Mouse (Mus musculus) C2C12 (cell line): ENCODE data around the gene Glp1r. TPM values are rescaled to one million over a fixed set of nuclear protein-coding genes. Genes with fewer than 3 reads are reported as not detected.

ENCODE experiments used
- H3K27me3 ChIP-seq: one replicate; pipeline ENCODE4 v1.6.1; 2011; ENCODE audit not compliant: control insufficient read depth, insufficient read depth, insufficient read length
- H3K36me3 ChIP-seq: one replicate; pipeline ENCODE4 v1.6.1; 2011; ENCODE audit not compliant: control insufficient read depth, insufficient read depth
- H3K4me3 ChIP-seq: one replicate; pipeline ENCODE4 v1.5.1; 2011; ENCODE audit warnings: mild to moderate bottlenecking, control low read depth; ENCODE audit not compliant: poor library complexity, insufficient read depth, severe bottlenecking
- H3K79me2 ChIP-seq: one replicate; pipeline ENCODE4 v1.6.1; 2011; ENCODE audit not compliant: control insufficient read depth, insufficient read depth
- H3K79me3 ChIP-seq: one replicate; pipeline ENCODE4 v1.6.1; 2011; ENCODE audit warnings: low read depth, control low read depth
- H3ac ChIP-seq: one replicate; pipeline ENCODE3; 2011; ENCODE audit warnings: low read depth; ENCODE audit not compliant: control insufficient read depth, insufficient read length
- CEBPB ChIP-seq: IDR thresholded peaks from one replicate; pipeline ENCODE4 v1.6.1; 2011; ENCODE audit warnings: low read depth, mild to moderate bottlenecking, control low read depth, moderate library complexity
- CTCF ChIP-seq: IDR thresholded peaks from one replicate; pipeline ENCODE4 v1.5.1; 2011; ENCODE audit not compliant: control insufficient read depth, insufficient read depth, insufficient read length
- FOSL1 ChIP-seq: IDR thresholded peaks from one replicate; pipeline ENCODE4 v1.8.0; 2011; ENCODE audit warnings: mild to moderate bottlenecking, low read length; ENCODE audit not compliant: poor library complexity, insufficient read depth, severe bottlenecking
- MAX ChIP-seq: IDR thresholded peaks from one replicate; pipeline ENCODE4 v1.6.1; 2011; ENCODE audit warnings: mild to moderate bottlenecking, control low read depth
- MYOD1 ChIP-seq: IDR thresholded peaks from one replicate; pipeline ENCODE4 v1.6.1; 2011; ENCODE audit warnings: low read depth; ENCODE audit not compliant: control insufficient read depth, insufficient read length
- MYOG ChIP-seq: IDR thresholded peaks from one replicate; pipeline ENCODE4 v1.6.1; 2011; ENCODE audit not compliant: control insufficient read depth, insufficient read length; ENCODE audit errors: extremely low read depth
- USF1 ChIP-seq: IDR thresholded peaks from one replicate; pipeline ENCODE4 v1.6.1; 2011; ENCODE audit warnings: low read depth, mild to moderate bottlenecking, control low read depth, moderate library complexity
- polyA plus RNA-seq: library from polyadenylated mRNA; unstranded; fragments of >200 nt; fragmentation: generic; extraction: Trizol; gene quantifications from one replicate; pipeline ENCODE4 v1.2.1, GENCODE M21; 2012; ENCODE audit warnings: missing spikeins

Glp1r gene
- polyA plus RNA-seq, 1 experiment: 0.80 TPM

DNA sequence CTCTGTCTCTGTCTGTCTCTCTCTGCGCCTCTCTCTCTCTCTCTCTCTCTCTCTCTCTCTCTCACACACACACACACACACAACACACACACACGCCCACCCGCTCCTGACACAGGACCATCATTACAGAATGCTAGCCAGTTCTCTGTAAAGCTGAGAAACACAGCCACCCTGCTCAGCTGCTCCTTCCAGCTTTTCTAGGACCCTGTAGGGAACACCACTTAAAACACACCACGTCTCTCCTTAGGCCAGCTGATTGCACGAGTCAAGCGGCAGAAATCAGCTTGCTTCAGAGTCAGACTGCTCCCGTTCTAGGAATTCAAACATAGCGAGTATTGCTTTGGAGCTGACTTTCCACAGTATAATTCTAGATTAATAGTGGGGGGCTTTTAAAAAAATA lies 35.3 kb upstream of the Glp1r start:
- no peak for TF ChIP-seq CEBPB
- TF ChIP-seq FOSL1: no peak
- no peak for TF ChIP-seq USF1
- no peak for TF ChIP-seq MAX
- TF ChIP-seq MYOG: no peak
- TF ChIP-seq CTCF: no peak
- TF ChIP-seq MYOD1: no peak
- no peaks in the 10 kb centered on the region for H3K36me3 ChIP-seq
- H3K79me3 ChIP-seq: no peaks in the 10 kb centered on the region
- no peak overlapping the region for H3ac ChIP-seq
- no peaks in the 10 kb centered on the region for H3K79me2 ChIP-seq
- H3K27me3 ChIP-seq: no peaks in the 10 kb centered on the region
- no peak overlapping the region for H3K4me3 ChIP-seq

DNA sequence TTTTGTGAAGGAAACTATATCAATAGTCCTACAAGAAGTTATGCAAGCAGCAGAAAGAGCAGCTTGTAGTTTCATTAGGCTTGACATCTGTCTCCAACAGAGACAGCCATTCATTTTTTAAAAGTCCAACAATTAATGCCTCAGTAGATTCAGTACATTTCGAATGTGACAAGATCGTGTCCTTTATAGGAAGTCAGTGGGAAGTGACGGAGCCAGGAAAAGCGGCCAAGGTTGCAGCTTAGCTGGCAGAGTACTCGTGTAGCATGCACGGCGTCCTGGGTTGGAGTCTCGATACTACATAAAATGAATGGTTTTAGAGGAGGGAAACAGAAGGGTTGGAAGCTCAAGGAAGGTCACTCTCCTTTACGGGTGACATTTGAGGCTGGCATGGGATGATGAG lies 34.7 kb upstream of the Glp1r start:
- H3K79me3 ChIP-seq: no peaks in the 10 kb centered on the region
- no peaks in the 10 kb centered on the region for H3K79me2 ChIP-seq
- H3K36me3 ChIP-seq: no peaks in the 10 kb centered on the region
- TF ChIP-seq MAX (no peak), MYOD1 (no peak), MYOG (no peak), FOSL1 (no peak), CTCF (no peak), USF1 (no peak), CEBPB (no peak)
- H3K27me3 ChIP-seq: no peaks in the 10 kb centered on the region
- H3ac ChIP-seq: no peak overlapping the region
- no peak overlapping the region for H3K4me3 ChIP-seq

GRCm38 (mm10) chr17:30871040-30871439 lies 30.6 kb upstream of the Glp1r start:
- Histone ChIP-seq H3K79me2 (no peaks in the 10 kb centered on the region), H3ac (no peak overlapping the region), H3K27me3 (no peaks in the 10 kb centered on the region), H3K4me3 (no peak overlapping the region), H3K36me3 (no peaks in the 10 kb centered on the region), H3K79me3 (no peaks in the 10 kb centered on the region)
- TF ChIP-seq CTCF: no peak
- no peak for TF ChIP-seq MYOD1
- TF ChIP-seq MYOG: no peak
- no peak for TF ChIP-seq FOSL1
- TF ChIP-seq MAX: no peak
- TF ChIP-seq CEBPB: no peak
- TF ChIP-seq USF1: no peak

GRCm38 (mm10) chr17:30874276-30874675 lies 27.3 kb upstream of the Glp1r start:
- H3K79me2 ChIP-seq: no peaks in the 10 kb centered on the region
- H3K36me3 ChIP-seq: no peaks in the 10 kb centered on the region
- H3ac ChIP-seq: no peak overlapping the region
- no peak overlapping the region for H3K4me3 ChIP-seq
- peak; percentile 50 for TF ChIP-seq USF1
- TF ChIP-seq MYOD1: no peak
- H3K27me3 ChIP-seq: no peaks in the 10 kb centered on the region
- H3K79me3 ChIP-seq: no peaks in the 10 kb centered on the region

- TF ChIP-seq MYOD1: no peak
- no peak for TF ChIP-seq FOSL1
- H3ac ChIP-seq: no peak overlapping the region
- no peak overlapping the region for H3K4me3 ChIP-seq
- no peaks in the 10 kb centered on the region for H3K79me3 ChIP-seq
- no peaks in the 10 kb centered on the region for H3K79me2 ChIP-seq
- no peaks in the 10 kb centered on the region for H3K27me3 ChIP-seq
- H3K36me3 ChIP-seq: no peaks in the 10 kb centered on the region
These were observed 24.2 kb upstream of the Glp1r start for GRCm38 (mm10) chr17:30877456-30877855.

DNA sequence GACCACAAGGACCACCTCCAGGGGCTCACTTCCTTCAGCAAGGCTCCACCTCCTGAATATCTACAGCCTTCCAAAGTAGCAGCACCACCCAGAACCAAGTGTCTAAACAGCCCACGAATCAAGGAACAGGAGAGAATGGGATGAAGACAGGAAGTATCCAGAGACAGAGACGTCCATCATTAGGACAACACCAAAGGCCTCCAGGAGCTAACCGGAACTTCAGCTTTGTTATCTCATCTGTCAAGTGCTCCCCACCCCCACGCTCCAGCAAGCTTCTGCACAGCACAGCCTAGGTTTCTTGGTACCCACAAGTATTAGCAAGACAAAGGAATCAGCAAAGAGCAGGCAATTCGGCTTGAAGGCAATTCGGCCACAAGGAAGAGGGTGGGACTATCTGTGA lies 23.0 kb upstream of the Glp1r start:
- no peaks in the 10 kb centered on the region for H3K36me3 ChIP-seq
- no peaks in the 10 kb centered on the region for H3K27me3 ChIP-seq
- H3K79me2 ChIP-seq: no peaks in the 10 kb centered on the region
- no peak overlapping the region for H3ac ChIP-seq
- no peaks in the 10 kb centered on the region for H3K79me3 ChIP-seq
- TF ChIP-seq MYOD1 (no peak), CEBPB (no peak), MYOG (no peak)
- H3K4me3 ChIP-seq: no peak overlapping the region
